ENCODE assay signal across 9 mouse cellular contexts in the genomic region with DNA sequence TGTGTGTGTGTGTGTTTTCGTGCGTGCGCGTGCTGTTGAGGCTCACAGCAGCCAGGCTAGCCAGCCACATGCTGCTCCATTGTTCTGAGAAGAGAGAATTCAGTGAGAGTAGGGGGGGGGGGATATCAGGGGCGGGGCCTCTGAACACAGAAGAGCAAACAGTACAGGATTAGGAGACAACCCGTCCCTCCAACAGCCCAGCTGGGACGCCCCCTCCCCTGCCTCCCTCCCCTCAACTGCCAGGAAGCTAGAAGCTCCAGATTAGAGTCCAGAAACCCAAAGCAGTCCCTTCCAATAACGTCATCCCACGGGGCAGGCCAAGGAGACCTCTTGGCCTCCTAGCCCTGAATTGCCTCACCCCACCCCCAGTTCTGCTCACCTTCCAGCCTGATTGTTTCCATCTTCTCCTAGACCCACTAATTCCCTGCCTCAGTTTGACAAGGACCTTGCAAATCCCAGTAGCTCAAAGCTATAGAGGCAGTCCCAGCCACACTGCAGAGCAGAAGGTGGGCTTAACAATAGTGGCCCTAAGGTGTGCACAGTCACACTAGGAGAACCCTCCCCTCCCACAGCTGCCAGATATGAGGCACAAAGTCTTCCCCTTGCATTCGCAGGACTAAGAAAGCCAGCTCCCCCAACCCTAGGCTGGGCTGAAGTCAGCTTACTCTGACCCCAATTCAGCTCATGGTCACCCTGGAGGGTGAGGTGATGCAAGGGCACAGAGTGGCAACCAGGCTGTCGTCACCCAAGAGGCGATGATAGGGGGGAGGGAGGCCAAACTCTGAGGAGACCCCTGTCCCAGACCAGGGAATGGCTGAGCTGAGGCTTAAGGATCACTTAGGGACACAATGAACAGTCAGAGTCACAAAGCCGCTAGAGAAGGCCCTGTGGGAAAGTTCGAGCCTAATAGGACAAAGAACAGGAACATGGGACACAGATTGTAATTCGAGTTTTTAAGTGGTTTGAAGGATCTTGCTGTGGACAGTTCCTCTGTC. TPM values are rescaled to one million over a fixed set of nuclear protein-coding genes. Genes with fewer than 3 reads are reported as not detected.
DNase-seq lines count a peak whose midpoint lies in the region; ATAC-seq and TF ChIP-seq lines count a peak whose summit lies in the region.
"Had no signal": no experiment of that assay in that cellular context is flagged by ENCODE, and none has a peak within 500 bp of the region (broad histone marks: within the 10 kb centered on the region; RNA-seq: fewer than 3 reads in every experiment).

No protein-coding gene starts in this region.

- no peaks in the 10 kb centered on the region for H3K79me2 ChIP-seq in CH12.LX (replicated peaks; ENCODE audit: control insufficient read depth, extremely low read depth, insufficient read depth, poor library complexity, severe bottlenecking)

- peaks cover 4 to 37% of the 10 kb centered on the region in 2 experiments for H3K36me3 ChIP-seq in CH12.LX (replicated peaks in 1 of 2; ENCODE audit: control insufficient read depth in 1 of 2, insufficient read depth in 1 of 2, low read length in 1 of 2)
- 0 out of 2 replicates have a peak, but pooled peaks cover 5% of the 10 kb centered on the region for H3K36me3 ChIP-seq in forebrain, embryonic 12.5 days (replicated peaks)
- peaks cover 26% of the 10 kb centered on the region for H3K36me3 ChIP-seq in liver, embryonic 12.5 days
- no peaks in the 10 kb centered on the region for H3K36me3 ChIP-seq in stomach, embryonic 15.5 days

- H3K4me1 ChIP-seq in CH12.LX (ENCODE audit: control insufficient read depth in 1 of 2, insufficient read depth in 2 of 2), result peaks cover 32 to 81% of the 10 kb centered on the region in 2 experiments
- peaks cover 58% of the 10 kb centered on the region for H3K4me1 ChIP-seq in forebrain, embryonic 12.5 days
- peaks cover 91% of the 10 kb centered on the region for H3K4me1 ChIP-seq in liver, embryonic 12.5 days
- H3K4me1 ChIP-seq in stomach, embryonic 15.5 days, result peaks cover 45% of the 10 kb centered on the region

- H3K4me3 ChIP-seq in CH12.LX (replicated peaks in 1 of 3; ENCODE audit: low read depth in 2 of 3, low read length in 2 of 3, poor library complexity in 1 of 3), result peak overlapping the region; percentile 60 to 66 (median 64)
- H3K4me3 ChIP-seq in forebrain, embryonic 12.5 days (replicated peaks), result peak overlapping the region; percentile 69
- H3K4me3 ChIP-seq in liver, embryonic 12.5 days, result peak overlapping the region; percentile 83
- peak overlapping the region; percentile 78 for H3K4me3 ChIP-seq in stomach, embryonic 15.5 days (replicated peaks)

- peak; percentile 62 for ATAC-seq in forebrain, embryonic 12.5 days (ENCODE audit: low FRiP score)
- no peak for ATAC-seq in liver, embryonic 12.5 days
- ATAC-seq in stomach, embryonic 15.5 days (ENCODE audit: insufficient read depth, low FRiP score, low read depth), result no peak

- H3K27me3 ChIP-seq in CH12.LX (replicated peaks), result peaks cover 15% of the 10 kb centered on the region
- H3K27me3 ChIP-seq in forebrain, embryonic 12.5 days, result peaks cover 14% of the 10 kb centered on the region
- H3K27me3 ChIP-seq in liver, embryonic 12.5 days (replicated peaks), result peaks cover 6% of the 10 kb centered on the region; the same call in 1 of the 2 replicates
- H3K27me3 ChIP-seq in stomach, embryonic 15.5 days (replicated peaks), result no peaks in the 10 kb centered on the region

- peak; percentile 65 for DNase-seq in adrenal gland, adult 2 months
- no peak for DNase-seq in adrenal gland, postnatal 4 days (ENCODE audit: low spot score in 2 of 2)
- DNase-seq in CH12.LX (ENCODE audit: extremely low read depth), result no peak
- DNase-seq in right cerebral cortex, postnatal 14 days, result no peak
- DNase-seq in urinary bladder, postnatal 25 days (ENCODE audit: low spot score), result no peak

- WGBS in forebrain, embryonic 12.5 days, result 2% methylated on average over 14 of the region's 15 CpGs
- 18% methylated on average over 14 of the region's 15 CpGs for WGBS in liver, embryonic 12.5 days (ENCODE audit: insufficient replicate concordance)
- 13% methylated on average over 14 of the region's 15 CpGs for WGBS in stomach, embryonic 15.5 days

- no peak for TF ChIP-seq EP300 in CH12.LX (IDR thresholded peaks at IDR 0.05; ENCODE audit: low read length)

- H3K4me2 ChIP-seq in CH12.LX (ENCODE audit: insufficient read depth, low read depth, poor library complexity, severe bottlenecking), result peak overlapping the region; percentile 85
- peak overlapping the region; percentile 82 for H3K4me2 ChIP-seq in forebrain, embryonic 12.5 days
- peak overlapping the region; percentile 97 for H3K4me2 ChIP-seq in liver, embryonic 12.5 days
- peak overlapping the region; percentile 81 for H3K4me2 ChIP-seq in stomach, embryonic 15.5 days

- TF ChIP-seq POLR2A in CH12.LX (IDR thresholded peaks at IDR 0.05; ENCODE audit: low read depth, low read length), result no peak

- TF ChIP-seq CTCF in CH12.LX (conservative IDR thresholded peaks at IDR 0.05 in 1 of 2, IDR thresholded peaks at IDR 0.05 in 1 of 2; ENCODE audit: low read depth in 2 of 2, low read length in 2 of 2), result no peak

- dilution Hi-C loops in CH12.LX (cut with MboI; ENCODE audit: extremely low pct_ligation_motif_present, extremely low pct_unique_long_range_greater_than_20kb, low sequenced_read_pairs), result no loop called here

- peak overlapping the region; percentile 67 for H3K9ac ChIP-seq in CH12.LX (ENCODE audit: insufficient read depth, low read depth)
- H3K9ac ChIP-seq in forebrain, embryonic 12.5 days, result peak overlapping the region; percentile 80
- peak overlapping the region; percentile 86 for H3K9ac ChIP-seq in liver, embryonic 12.5 days
- no peak overlapping the region for H3K9ac ChIP-seq in stomach, embryonic 15.5 days

- in situ Hi-C loops in CH12.LX (cut with MboI; ENCODE audit: low pct_ligation_motif_present, low pct_unique_long_range_greater_than_20kb, low sequenced_read_pairs), result loop anchor here (5.0 kb wide), 1 partner anchor 258 kb away; no protein-coding TSS in a partner anchor

- TF ChIP-seq RAD21 in CH12.LX (IDR thresholded peaks at IDR 0.05; ENCODE audit: low read depth, low read length), result no peak

- H3K27ac ChIP-seq in CH12.LX (ENCODE audit: insufficient read depth, low read depth), result no peak overlapping the region
- H3K27ac ChIP-seq in forebrain, embryonic 12.5 days, result peak overlapping the region; percentile 78
- peak overlapping the region; percentile 93 for H3K27ac ChIP-seq in liver, embryonic 12.5 days
- H3K27ac ChIP-seq in stomach, embryonic 15.5 days, result peak overlapping the region; percentile 92; the same call in 1 of the 2 replicates

- no peaks in the 10 kb centered on the region for H3K9me3 ChIP-seq in CH12.LX (replicated peaks; ENCODE audit: low read length)
- no peaks in the 10 kb centered on the region for H3K9me3 ChIP-seq in forebrain, embryonic 12.5 days
- no peaks in the 10 kb centered on the region for H3K9me3 ChIP-seq in liver, embryonic 12.5 days (replicated peaks)
- H3K9me3 ChIP-seq in stomach, embryonic 15.5 days, result no peaks in the 10 kb centered on the region

TF ChIP-seq in CH12.LX, 34 proteins besides CTCF, POLR2A, EP300 and RAD21 (continues in another document):
- no peak for TF ChIP-seq TBP (conservative IDR thresholded peaks at IDR 0.05; ENCODE audit: low read depth, low read length)
- no peak for TF ChIP-seq BHLHE40 (IDR thresholded peaks at IDR 0.05; ENCODE audit: low read depth, low read length)
- TF ChIP-seq ZKSCAN1 (IDR thresholded peaks at IDR 0.05; ENCODE audit: borderline replicate concordance, low read depth, low read length), result no peak
- no peak for TF ChIP-seq NELFE (IDR thresholded peaks at IDR 0.05; ENCODE audit: low read depth, low read length)
- no peak for TF ChIP-seq JUND (conservative IDR thresholded peaks at IDR 0.05; ENCODE audit: low read depth, low read length)

RNA-seq across cellular contexts. Expression of gene Carhsp1, which starts 1.6 kb away (rescaled TPM):
- 100 to 1,000 TPM in 1 of 2 experiments, 10 to 100 TPM in 1; 52.0 to 120 TPM for total RNA-seq in adrenal gland, adult 2 months (2021)
- polyA plus RNA-seq in adrenal gland, adult 2 months (2012; rRNA removed), result 233 and 404 TPM in 2 replicates
- 10 to 100 TPM; 78.2 to 81.1 TPM for total RNA-seq in adrenal gland, postnatal 4 days (2021)
- 26.0 and 28.4 TPM in 2 replicates for total RNA-seq in CH12.LX (2012; rRNA removed)
- 27.8 and 29.7 TPM in 2 replicates for total RNA-seq in CH12.LX (2014; rRNA removed)
- 24.4 and 26.2 TPM in 2 replicates for polyA plus RNA-seq in CH12.LX (2012; ENCODE audit: insufficient read length, low read depth)
- 191 and 210 TPM in 2 replicates for polyA plus RNA-seq in forebrain, embryonic 12.5 days (2016; fragmentation: Nextera tagmentation; extraction: Ambion mirVana)
- 55.7 and 56.5 TPM in 2 replicates for polyA plus RNA-seq in liver, embryonic 12.5 days (2016; fragmentation: Nextera tagmentation; extraction: Ambion mirVana)
- 82.3 and 92.6 TPM in 2 replicates for polyA plus RNA-seq in stomach, embryonic 15.5 days (2015; fragmentation: Nextera tagmentation; extraction: Ambion mirVana)

RNA-seq across cellular contexts. Expression of gene Gm5767, which starts 10.2 kb away (rescaled TPM):
- total RNA-seq in adrenal gland, adult 2 months (2021), result not detected
- polyA plus RNA-seq in adrenal gland, adult 2 months (2012; rRNA removed), result 0.25 and 0.29 TPM in 2 replicates
- not detected for total RNA-seq in adrenal gland, postnatal 4 days (2021)
- total RNA-seq in CH12.LX (2012; rRNA removed) (not detected in 2 replicates), CH12.LX (2014; rRNA removed) (not detected in 2 replicates)
- polyA plus RNA-seq in CH12.LX (2012; ENCODE audit: insufficient read length, low read depth), result not detected in 2 replicates
- polyA plus RNA-seq in forebrain, embryonic 12.5 days (2016; fragmentation: Nextera tagmentation; extraction: Ambion mirVana), result not detected in 2 replicates
- polyA plus RNA-seq in liver, embryonic 12.5 days (2016; fragmentation: Nextera tagmentation; extraction: Ambion mirVana), result not detected in 2 replicates
- not detected in 2 replicates for polyA plus RNA-seq in stomach, embryonic 15.5 days (2015; fragmentation: Nextera tagmentation; extraction: Ambion mirVana)
- total RNA-seq: heart, adult 18-20 months had no signal

RNA-seq across cellular contexts. Expression of gene Tmem186, which starts 32.8 kb away (rescaled TPM):
- 10 to 100 TPM; 15.3 to 22.1 TPM for total RNA-seq in adrenal gland, adult 2 months (2021)
- 15.6 and 16.2 TPM in 2 replicates for polyA plus RNA-seq in adrenal gland, adult 2 months (2012; rRNA removed)
- 10 to 100 TPM; 18.2 to 20.8 TPM for total RNA-seq in adrenal gland, postnatal 4 days (2021)
- total RNA-seq in CH12.LX (2012; rRNA removed), result 22.2 and 25.6 TPM in 2 replicates
- 21.5 and 21.9 TPM in 2 replicates for total RNA-seq in CH12.LX (2014; rRNA removed)
- 18.1 and 19.7 TPM in 2 replicates for polyA plus RNA-seq in CH12.LX (2012; ENCODE audit: insufficient read length, low read depth)
- polyA plus RNA-seq in forebrain, embryonic 12.5 days (2016; fragmentation: Nextera tagmentation; extraction: Ambion mirVana), result 24.3 and 25.4 TPM in 2 replicates
- 12.9 and 14.2 TPM in 2 replicates for polyA plus RNA-seq in liver, embryonic 12.5 days (2016; fragmentation: Nextera tagmentation; extraction: Ambion mirVana)
- polyA plus RNA-seq in stomach, embryonic 15.5 days (2015; fragmentation: Nextera tagmentation; extraction: Ambion mirVana), result 18.8 and 20.1 TPM in 2 replicates

RNA-seq across cellular contexts. Expression of gene Pmm2, which starts 32.9 kb away (rescaled TPM):
- 10 to 100 TPM; 48.1 to 53.8 TPM for total RNA-seq in adrenal gland, adult 2 months (2021)
- 54.1 and 75.1 TPM in 2 replicates for polyA plus RNA-seq in adrenal gland, adult 2 months (2012; rRNA removed)
- 10 to 100 TPM; 78.2 to 82.1 TPM for total RNA-seq in adrenal gland, postnatal 4 days (2021)
- total RNA-seq in CH12.LX (2012; rRNA removed) (33.1 and 44.7 TPM in 2 replicates), CH12.LX (2014; rRNA removed) (40.6 and 42.1 TPM in 2 replicates)
- 69.4 and 71.2 TPM in 2 replicates for polyA plus RNA-seq in CH12.LX (2012; ENCODE audit: insufficient read length, low read depth)
- 46.7 and 54.1 TPM in 2 replicates for polyA plus RNA-seq in forebrain, embryonic 12.5 days (2016; fragmentation: Nextera tagmentation; extraction: Ambion mirVana)
- 41.6 and 42.4 TPM in 2 replicates for polyA plus RNA-seq in liver, embryonic 12.5 days (2016; fragmentation: Nextera tagmentation; extraction: Ambion mirVana)
- 67.6 and 69.2 TPM in 2 replicates for polyA plus RNA-seq in stomach, embryonic 15.5 days (2015; fragmentation: Nextera tagmentation; extraction: Ambion mirVana)
